Mouse (Mus musculus) embryo, embryonic 11.5 days (tissue): ENCODE results near the gene Frmd4b.

Experiments
- DNase-seq: peaks from one replicate; pipeline ENCODE4 v3.0.0-alpha.2; 2012; ENCODE audit warnings: low read depth, low spot score

Frmd4b gene

DNA sequence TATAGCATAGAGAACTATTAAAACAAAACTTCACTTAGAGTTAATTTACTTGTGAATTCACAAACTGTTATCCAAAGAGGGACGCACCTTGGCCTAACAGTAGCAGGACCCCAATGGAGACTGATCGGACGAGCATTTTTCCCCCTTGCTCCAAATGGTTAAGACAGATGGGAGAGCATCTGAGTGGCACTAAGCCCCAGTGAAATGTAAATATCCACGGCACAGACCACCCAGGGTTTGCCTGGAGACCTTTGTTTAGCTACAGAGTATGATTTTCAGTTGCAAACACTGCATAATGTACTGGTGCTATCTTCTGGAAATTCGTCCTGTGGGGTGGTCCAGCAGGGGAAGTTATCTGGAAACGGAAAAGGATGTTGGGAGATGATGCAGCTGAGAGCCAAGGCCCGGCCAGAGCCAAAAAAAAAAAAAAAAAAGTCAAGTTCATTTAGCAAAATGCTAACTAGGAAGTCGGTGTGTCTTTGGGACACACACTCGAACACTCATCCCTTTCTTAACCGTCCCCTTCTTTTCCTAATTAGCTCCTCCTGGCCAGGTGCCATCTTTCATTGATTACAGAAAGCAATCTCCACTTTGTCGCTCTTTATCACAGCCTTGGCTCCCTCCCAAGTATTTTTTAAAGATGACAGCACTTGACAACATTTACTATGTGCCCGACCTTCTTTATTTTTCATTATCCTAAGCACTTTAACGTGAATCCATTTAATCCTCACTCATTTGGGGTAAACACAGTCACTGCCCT, 95.9 kb downstream of the Frmd4b start:
- no peak for DNase-seq

DNA sequence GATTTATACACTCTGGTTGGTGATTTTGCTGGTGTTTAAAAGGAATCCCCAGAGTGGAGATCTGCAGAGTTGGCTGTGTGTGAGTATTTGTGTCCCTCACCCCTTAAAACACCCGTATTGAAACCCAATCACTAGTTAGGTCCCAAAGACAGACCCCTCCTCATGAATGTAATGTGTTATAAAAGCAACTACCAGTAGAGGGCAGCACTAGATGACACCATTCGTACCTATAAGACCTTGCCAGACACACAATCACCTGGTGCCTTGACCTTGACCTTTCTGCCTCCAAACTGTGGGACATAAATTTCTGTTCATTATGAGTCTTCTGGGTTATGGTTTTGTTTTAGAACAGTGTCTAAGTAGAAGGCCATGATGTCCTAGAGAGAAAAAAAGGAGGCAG, 96.8 kb downstream of the Frmd4b start:
- DNase-seq = no peak

DNA sequence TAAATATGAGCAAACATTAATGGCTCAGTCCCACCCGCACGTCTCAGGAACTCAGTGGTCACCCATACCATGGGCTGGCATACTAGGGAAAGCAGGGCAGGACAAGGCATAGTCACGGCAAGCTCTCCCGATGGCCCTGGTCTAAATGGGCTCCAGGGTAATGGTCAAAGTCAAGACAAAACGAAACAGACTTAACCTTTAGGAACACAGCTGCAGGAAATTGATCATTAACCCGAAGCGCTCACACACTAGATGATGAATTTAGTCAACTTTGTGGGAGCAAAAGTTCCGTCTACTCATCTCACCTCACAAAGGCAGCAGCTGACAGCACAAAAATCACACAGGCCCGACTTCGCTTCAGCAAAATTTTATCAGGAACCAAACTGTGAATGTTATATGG, 97.8 kb downstream of the Frmd4b start:
- DNase-seq = no peak

DNA sequence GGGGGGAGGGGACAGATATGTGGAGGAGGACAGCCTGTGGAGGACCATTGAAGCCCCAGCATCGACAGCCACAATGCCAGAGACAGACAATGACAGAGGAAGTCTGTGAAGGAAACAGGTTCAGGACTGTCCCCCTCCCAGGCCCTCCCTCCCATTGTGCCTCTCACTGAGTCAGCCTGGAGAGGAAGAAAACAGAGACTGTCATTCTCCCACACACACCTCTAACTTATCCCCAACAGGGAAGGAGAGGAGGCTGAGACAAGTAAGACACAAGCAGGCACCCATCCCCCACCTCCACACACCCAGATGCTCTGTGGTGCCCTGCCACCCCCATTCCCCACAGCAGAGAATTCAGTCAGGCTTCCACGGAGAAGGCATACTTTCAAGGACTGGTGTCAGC, 98.9 kb downstream of the Frmd4b start:
- DNase-seq = no peak

DNA sequence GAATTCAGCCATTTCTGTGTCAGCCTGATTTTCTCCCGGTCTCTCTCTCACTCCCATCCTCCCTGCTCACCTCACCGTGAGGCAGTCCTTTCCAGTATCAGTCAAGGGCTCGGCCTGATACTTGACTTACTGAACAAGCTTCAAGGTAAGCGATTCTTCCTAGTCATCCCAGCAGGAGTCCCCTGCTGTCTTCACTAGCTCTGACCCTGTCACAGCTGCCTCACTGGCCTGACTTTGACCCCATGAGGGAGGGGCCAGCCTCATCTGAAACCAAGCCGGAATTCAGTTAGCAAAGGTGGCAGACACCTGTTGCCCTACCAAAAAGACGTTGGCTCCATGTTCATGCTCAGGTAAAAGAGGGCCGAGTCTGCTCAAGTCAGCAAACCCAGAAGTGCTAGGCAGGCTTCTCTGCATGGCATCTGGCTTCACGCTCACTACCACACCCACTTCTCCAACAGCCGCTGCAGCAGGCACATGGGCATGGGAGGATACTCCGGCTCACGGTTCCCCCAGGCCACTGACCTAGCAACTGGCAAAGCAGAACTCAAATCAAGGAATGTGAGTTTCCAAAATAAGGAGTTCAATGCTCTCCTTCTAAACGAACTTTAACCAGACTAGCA, 99.6 kb downstream of the Frmd4b start:
- DNase-seq = no peak

DNA sequence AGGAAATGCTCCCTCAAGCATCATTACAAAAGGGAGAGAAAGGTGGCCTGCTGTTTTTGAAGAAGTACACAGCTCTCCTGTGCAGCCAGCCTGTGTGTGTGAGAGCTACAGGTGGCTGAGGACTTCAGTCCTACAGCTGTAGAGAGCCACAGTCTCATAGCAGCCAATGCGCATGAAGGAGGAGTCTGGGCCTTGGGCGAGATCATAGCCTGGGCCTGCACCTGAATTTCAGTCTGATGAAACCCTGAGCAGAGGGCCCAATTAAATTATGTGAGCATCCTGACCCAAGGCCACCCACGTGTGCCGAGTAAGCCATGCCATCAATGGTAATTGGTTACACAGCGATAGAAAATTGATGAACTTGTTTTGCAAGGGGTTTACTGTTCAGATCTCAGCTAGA, 100.4 kb downstream of the Frmd4b start:
- no peak for DNase-seq

DNA sequence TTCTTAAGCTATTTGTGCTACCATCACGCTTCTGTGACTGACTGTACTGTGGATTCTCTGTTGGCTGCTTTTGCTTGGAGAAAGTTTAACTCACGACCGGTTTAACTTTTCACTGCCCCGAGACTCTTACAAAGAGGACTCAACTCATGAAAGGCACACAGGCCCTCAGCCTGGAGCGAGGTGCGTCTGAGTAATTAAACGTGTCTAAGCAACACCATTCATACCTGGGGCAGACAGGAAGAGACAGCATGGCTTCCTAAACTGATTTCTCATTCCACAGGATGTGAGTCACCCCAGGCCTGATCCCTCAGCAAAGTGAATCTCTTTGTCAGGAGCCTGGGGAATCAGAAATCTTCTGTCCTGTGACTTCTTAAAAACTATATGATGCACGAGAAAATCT, 106.6 kb downstream of the Frmd4b start:
- DNase-seq = no peak

DNA sequence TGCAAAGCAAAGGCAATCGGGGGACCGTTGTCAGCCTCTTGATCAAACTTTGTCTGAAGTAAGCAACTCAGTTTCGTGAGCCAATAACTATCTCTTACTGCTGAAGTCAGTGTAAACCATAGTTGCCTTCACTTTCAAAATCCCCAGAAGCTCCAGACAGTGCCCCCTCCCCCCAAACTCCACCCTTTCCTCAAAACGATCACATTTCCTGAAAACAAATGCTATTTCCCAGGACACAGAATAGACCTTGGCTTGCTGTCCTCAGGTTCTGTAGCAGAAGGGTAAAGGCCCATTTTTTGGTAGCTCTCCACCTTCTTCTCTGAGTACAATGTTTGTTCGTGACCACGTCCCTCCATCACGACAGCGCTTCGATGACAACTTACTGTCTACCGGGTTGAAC, 107.9 kb downstream of the Frmd4b start:
- no peak for DNase-seq

DNA sequence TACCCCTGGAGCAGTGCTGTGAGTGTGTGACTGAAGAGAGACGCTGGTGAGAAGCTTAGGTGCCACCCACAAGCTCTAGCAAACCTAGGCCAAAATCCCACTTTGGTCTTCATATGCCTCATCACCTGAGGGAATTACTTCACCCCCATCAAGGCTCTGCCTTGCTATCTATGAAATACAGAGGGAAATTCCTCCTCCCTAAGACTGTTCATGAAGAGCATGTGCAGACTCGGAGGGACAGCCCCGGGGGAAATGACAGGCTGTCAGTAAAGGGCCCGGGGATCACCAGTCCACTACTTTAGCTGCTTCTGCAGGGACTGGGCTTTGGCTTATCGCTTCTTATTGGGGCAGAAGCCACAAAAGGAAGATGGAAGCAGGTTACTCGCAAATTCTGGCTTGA, 108.9 kb downstream of the Frmd4b start:
- no peak for DNase-seq

DNA sequence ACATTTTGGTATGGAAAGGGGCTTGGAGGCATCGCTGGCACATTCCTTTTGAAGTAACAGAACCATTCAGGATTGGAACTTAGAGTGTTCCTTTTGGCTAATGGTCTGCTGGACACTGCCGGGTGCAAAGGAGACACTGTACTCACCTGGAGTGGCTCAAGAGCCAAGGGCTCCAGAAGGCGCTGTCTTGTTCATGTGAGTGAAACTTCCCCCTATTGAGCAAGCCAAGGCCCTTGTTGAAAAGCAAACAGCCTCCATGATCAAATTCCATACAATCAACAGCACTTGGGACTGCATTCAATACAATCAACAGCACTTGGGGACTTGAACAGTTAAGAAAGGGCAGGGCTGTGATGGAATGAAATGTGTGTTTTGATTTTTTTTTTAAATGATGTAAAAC, 109.4 kb downstream of the Frmd4b start:
- DNase-seq = no peak

DNA sequence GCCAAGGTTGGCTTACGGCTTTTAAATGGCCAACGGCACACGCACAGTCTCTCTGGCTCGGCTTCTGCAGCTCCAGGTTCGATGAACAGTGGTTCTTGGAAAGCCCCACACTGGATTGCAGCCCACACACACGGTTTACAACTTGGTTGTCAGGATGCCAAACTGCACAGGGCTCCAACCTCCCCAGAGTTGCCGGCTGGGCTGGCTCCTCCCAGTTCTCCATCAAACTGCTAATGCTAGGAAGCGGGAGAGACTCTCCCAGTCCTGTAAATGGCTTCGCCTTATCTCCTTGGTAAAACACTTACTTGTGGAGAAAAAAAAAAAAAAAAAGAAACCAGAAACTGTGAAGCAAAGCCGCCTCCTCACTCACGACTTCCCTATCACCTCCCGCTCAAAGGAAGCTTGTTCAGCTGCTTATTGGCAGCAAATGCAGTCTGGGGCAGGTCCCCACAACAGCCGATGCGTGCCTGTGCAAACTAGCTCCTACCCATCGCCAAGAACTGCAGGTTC, 111.1 kb downstream of the Frmd4b start:
- no peak for DNase-seq

DNA sequence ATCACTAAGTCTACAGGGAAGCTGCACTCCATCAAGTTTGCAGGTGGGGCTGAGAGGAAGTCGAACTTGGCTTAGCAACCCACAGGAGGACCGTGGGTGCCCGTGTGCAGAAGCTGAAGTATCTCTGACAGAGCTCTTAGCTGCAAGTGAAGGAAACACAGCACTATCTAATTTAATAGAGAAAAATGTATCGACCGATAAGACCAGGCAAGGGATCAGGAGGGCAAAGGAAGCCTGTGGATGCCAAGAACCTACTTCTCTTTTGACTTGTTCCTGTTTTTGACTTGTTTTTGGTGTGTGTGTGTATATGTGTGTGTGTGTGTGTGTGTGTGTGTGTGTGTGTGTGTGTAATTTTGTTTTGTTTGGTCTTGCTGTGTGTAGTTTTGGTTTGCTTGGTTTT, 112.7 kb downstream of the Frmd4b start:
- DNase-seq = no peak

DNA sequence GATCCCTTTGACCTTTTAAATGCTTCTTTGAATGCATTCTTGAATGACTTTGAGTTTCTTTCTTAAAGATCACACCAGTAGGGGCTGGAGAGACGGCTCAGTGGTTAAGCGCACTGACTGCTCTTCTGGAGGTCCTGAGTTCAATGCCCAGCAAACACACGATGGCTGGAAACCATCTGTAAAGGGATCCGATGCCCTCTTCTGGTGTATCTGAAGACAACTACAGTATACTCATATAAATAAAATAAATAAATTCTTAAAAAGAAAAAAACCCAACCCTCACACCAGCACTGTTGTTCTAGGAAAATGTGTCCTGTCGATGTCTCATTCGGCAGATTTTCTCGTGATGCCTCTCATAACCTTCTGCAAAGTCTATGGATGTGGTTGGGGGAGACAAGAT, 116.3 kb downstream of the Frmd4b start:
- DNase-seq = no peak

DNA sequence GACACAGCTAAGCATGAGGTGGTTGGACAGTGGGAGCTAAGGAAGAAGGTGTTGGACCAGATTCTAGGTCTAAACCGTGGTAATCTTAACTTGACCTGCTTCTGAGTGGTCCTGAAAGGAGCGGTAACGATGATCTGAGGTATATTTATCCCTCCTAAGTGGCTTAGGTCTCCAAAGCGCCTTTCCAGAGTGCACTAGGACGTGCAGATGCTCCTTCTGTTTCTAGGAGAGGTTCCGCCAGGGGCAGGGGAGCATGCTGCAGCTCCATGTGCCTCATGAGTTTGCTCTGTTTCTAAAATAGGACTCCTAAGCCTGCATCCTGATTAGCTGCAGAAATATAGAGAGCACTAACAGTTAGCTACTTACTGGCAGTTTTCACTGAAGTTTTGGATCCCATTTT, 117.1 kb downstream of the Frmd4b start:
- no peak for DNase-seq

DNA sequence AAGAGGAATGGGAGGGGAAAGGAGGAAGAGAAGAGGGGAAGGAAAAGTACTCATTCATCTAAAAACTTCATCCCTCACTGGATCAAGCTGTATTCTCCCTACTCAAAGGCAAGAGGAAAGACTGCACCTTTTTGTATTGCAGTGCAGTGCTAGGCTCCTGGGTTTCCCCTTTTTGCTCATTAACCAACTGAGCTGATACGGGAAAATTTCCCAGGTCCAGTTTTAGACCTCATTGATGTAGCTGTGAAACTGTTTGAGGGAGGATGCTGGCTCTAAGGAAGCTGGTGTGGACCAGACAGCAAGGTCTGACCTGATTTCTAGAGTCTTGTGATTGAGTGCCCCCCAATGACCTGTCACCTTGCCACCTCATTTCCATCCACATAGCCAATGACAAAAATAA, 121.3 kb downstream of the Frmd4b start:
- DNase-seq = no peak

DNA sequence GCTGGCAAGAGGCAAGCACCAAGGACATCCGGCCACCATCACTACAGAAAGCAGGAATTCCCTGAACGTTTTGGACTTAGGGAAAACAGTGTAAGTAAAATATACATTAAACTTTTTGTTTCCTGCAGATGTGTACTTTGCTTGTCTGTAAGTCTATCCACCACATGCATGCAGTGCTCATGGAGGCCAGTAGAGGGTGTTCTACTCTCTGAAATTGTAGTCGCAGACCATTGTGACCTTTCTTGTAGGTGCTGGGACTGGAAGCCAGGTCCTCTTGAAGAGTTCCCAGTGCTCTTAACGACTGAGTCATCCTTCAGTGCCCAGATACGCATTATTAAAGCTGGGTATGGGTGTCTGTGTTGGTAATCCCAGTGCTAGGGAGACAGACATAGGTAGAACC, 126.3 kb downstream of the Frmd4b start:
- no peak for DNase-seq

DNA sequence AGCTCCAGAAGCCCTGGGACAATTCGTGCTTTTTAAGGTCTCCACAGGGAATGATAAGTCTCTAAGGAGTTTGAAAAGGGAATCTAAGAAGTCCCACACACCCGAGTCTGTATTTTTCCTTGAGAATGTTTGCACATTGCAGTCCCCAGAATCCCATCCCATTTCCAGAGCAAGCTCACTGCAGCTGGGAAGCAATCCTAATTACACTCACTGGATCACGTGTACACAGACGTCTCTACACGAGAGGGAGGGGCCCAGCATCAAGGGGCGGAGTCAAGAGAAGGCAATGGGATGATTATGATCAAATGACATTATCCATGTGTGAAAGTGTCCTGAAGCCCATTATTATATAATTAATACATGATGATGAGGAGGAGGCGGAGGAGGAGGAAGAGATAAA, 128.5 kb downstream of the Frmd4b start:
- DNase-seq = no peak

DNA sequence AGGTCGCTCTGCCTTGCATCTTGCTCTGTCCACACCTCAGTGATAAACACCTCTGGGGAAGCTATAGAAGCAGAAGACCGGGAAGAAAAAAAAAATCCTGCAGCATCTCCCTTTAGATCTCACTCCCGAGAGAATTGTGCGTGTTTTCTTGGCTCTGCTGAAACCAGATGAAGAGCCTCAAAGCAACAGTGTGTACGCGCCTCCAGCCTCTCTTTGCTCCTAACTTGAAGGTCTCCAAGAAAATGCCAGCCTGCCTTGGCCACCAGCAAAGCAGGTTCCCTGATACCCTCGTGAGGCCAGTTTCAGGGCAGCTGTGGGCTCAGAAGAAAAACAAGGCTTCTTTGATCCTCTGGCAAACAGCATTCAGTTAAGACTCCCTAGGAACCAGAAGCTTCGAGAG, 129.1 kb downstream of the Frmd4b start:
- DNase-seq = no peak

DNA sequence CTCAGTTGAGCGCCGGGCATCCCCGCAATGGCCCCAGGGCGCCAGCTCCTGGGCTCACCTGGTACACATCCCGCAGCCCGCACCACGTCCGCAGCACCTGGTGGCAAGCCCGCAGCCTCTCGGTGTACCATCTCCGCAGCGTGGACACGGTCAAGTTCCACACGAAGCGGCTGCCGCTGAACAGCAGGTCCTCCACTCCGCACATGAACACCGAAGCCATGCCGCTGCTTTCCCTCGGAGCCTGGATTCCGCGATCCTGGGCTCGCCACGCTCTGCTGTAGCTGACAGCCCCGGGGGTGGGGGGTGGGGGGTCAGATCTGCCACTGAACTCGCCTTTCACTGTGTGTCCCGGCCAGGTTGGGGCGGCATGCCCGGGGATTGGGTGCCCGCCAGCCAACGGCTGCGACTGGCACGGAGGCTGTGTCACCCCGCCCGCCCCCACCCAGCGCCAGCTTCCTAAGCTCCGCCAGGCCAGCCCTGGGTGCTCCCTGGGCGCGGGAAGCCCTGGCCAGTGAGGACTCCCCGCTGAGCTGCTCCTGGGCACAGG, 129.7 kb downstream of the Frmd4b start:
- no peak for DNase-seq

DNA sequence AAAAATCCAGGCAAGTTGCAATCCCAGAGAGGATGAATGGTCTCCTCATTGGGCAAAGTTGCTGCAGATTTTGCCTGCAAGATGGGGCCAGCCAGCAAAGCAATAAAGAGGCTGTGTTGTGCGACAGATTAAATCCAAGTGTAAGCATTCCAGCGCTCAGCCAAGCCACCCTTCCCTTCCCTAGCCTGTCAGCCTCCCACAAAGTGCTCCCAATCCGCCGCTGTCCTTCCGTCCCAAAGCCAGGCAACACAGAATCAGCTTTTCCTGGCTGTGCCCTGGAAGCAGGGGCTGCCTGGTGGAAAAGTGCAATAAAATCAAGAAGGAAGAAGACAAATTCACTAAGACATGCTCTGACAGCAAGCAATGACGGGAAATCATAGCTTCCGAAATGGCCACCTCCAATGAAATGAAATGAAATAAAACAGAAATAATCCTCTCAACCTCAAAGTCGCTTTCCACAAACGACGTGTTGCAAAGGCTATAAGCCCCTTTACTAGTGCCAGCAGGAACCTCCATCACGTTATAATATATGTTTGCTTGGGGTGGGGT, 130.5 kb downstream of the Frmd4b start:
- no peak for DNase-seq

DNA sequence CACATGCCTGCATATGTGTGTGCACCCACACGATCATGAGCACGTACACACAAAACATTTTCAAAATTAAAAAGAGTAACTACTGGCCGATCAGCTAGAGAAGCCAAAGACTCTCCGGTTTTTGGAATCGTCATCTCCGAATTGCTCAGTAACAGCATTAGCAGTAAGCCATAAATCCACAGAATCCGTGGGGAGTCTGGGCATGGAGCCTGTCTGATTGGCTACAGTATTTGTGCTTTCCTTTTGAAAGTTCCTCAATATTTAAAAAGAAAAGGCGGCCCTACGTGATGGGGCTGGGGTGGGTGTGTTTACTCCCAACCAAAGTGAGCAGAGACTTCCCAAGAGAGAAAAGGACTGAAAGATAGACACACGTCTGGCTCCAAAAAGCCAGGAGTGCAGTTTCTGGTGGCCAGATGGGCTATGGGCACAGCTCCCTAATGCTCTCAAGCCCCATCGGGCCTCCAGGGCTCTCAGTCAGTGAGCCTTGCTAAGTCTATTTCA, 131.4 kb downstream of the Frmd4b start:
- no peak for DNase-seq

DNA sequence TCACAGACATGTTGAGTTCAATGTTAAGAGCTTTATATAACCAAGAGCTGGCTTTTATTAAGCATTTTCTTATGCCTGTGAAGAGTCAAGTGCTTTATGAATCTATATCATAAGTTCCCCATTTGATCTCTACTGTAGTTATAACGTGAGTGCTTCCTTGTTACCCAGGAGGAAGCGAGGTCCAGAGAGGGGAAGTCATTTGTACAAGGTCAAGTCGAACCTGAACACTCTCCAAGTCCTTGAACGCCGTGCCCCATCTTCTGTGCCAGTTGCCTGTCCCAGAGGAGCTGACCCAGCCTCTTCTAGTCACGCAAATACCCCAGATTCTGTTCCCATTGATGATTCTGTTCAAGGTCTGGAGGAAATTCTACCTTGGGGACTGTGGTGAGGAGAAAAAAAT, 135.4 kb downstream of the Frmd4b start:
- no peak for DNase-seq
